Mouse (Mus musculus) stomach, postnatal 0 days (tissue): ENCODE measurements around the gene Cd5. TPM values are rescaled to one million over a fixed set of nuclear protein-coding genes. Genes with fewer than 3 reads are reported as not detected.

Experiments
- ATAC-seq: fragments of 200-750 bp; cut with Nextera tagmentation; 2 replicates; pipeline ENCODE4 v1.8.0; 2017; ENCODE audit not compliant: low FRiP score, low TSS enrichment
- DNase-seq: peaks from one replicate; pipeline ENCODE4 v3.0.0-alpha.2; 2016; ENCODE audit warnings: low spot score
- H3K27ac ChIP-seq: fragments of 300-500 bp; sonication (generic); replicated peaks from 2 replicates; pipeline ENCODE4 v1.5.1; 2014; ENCODE audit warnings: mild to moderate bottlenecking, control low read depth
- H3K27me3 ChIP-seq: fragments of 300-500 bp; sonication (generic); 2 replicates; pipeline ENCODE4 v1.6.1; 2014; ENCODE audit warnings: low read length; ENCODE audit not compliant: control insufficient read depth, insufficient read depth
- H3K36me3 ChIP-seq: fragments of 300-500 bp; sonication (generic); 2 replicates; pipeline ENCODE4 v1.6.1; 2014; ENCODE audit warnings: low read length, mixed read lengths; ENCODE audit not compliant: control insufficient read depth, insufficient read depth
- H3K4me1 ChIP-seq: fragments of 300-500 bp; sonication (generic); replicated peaks from 2 replicates; pipeline ENCODE4 v1.6.1; 2014; ENCODE audit warnings: antibody characterized with exemption; ENCODE audit not compliant: control insufficient read depth, insufficient read depth
- H3K4me2 ChIP-seq: fragments of 300-500 bp; sonication (generic); replicated peaks from 2 replicates; pipeline ENCODE4 v1.6.1; 2014; ENCODE audit warnings: low read depth, mild to moderate bottlenecking, control low read depth, moderate library complexity
- H3K4me3 ChIP-seq: fragments of 300-500 bp; sonication (generic); 2 replicates; pipeline ENCODE4 v1.5.1; 2014; ENCODE audit warnings: low read depth, low read length, control low read depth
- H3K9ac ChIP-seq: fragments of 300-500 bp; sonication (generic); 2 replicates; pipeline ENCODE4 v1.6.1; 2014; ENCODE audit warnings: mild to moderate bottlenecking, low read length, control low read depth, mixed read lengths
- H3K9me3 ChIP-seq: fragments of 300-500 bp; sonication (generic); 2 replicates; pipeline ENCODE4 v1.6.1; 2016; ENCODE audit warnings: low read length; ENCODE audit not compliant: control insufficient read depth
- CTCF ChIP-seq: IDR thresholded peaks from 2 replicates; pipeline ENCODE4 v1.5.1; 2016; ENCODE audit warnings: antibody characterized with exemption, low read depth, mild to moderate bottlenecking, moderate library complexity
- EP300 ChIP-seq: optimal IDR thresholded peaks from 2 replicates; pipeline ENCODE3; 2016; ENCODE audit warnings: antibody characterized with exemption
- WGBS: fragments of 180-500 bp; shearing (Covaris S2); extraction: QIAGEN DNeasy Blood & Tissue Kit; methylation state at CpG from one replicate; pipeline ENCODE4 v1.1.7; 2014; 5-methylcytosine and 5-hydroxymethylcytosine counted together
- polyA plus RNA-seq: library from polyadenylated mRNA; unstranded; fragments of >200 nt; fragmentation: Nextera tagmentation; extraction: Ambion mirVana; gene quantifications from 2 replicates; pipeline ENCODE4 v1.2.1, GENCODE M21; 2015

Gene Cd5
- polyA plus RNA-seq, 1 experiment from 2014 or later = 1.8 TPM

DNA sequence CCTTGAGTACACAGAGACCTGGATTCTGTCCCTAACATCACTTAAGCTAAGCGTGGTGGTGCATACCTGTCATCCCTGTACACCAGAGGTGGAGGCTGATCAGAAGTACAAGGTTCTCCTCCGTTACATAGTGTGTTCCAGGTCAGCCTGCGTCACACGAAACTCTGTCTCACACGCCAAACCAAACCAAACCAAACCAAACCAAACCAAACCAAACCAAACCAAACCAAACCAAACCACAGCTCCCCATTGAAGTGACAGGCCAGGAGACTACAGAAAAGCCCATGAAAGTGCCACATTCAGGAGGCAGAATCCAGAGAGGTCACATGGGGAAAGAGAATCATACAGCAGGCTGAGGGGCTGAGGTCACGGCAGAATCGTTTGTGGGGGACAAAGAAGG lies 33.2 kb upstream of the Cd5 start:
- TF ChIP-seq EP300 (no peak), CTCF (no peak)
- Histone ChIP-seq H3K4me3 (no peak overlapping the region), H3K4me2 (no peak overlapping the region), H3K27me3 (no peaks in the 10 kb centered on the region), H3K4me1 (no peaks in the 10 kb centered on the region), H3K9me3 (no peaks in the 10 kb centered on the region), H3K9ac (no peak overlapping the region), H3K27ac (no peak overlapping the region), H3K36me3 (no peaks in the 10 kb centered on the region)
- WGBS = 75% methylated on average over 7 of the region's 7 CpGs
- ATAC-seq (no peak), DNase-seq (no peak)

DNA sequence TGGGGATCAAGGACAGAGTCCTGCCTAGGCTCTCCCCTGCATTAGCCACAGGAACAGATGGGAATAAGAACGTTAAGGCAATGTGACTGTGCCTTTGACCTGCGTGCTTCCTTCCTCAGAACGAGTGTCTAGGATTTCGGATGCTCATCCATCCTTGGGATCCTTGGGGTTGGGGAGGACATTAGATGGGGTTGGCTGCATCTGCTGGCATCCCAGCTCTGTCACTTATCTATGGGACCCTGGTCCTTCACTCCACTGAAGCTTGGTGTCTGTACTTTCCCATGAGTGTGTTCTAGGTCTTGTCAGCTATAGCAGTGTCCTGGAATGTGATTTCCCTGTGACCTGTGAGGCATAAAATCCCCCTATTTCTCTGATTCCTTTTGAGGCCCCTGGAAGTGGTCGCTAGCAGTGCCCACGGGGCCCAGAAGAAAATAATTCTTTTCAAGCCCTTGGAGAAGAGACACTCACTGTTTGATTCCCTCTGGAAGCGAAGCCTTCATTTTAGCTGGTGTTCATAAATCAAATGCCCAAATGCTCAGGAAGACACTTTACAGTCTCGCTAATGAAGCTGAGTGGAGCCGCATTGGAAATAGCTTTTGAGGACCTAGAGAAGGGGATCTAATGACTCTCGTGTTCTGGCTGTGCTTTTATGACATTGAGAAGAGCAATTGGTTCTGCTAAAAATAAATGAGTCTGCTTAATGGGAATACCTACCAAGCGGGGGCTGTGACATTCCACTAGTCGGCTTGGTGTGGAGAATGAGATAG lies 30.8 kb upstream of the Cd5 start:
- WGBS = 66% methylated on average over 12 of the region's 12 CpGs
- no peak overlapping the region for H3K9ac ChIP-seq
- no peak overlapping the region for H3K27ac ChIP-seq
- H3K36me3 ChIP-seq = no peaks in the 10 kb centered on the region
- no peaks in the 10 kb centered on the region for H3K4me1 ChIP-seq
- no peaks in the 10 kb centered on the region for H3K9me3 ChIP-seq
- H3K27me3 ChIP-seq = no peaks in the 10 kb centered on the region
- no peak overlapping the region for H3K4me3 ChIP-seq
- TF ChIP-seq EP300 (no peak), CTCF (no peak)
- DNase-seq (no peak), ATAC-seq (no peak)
- H3K4me2 ChIP-seq = no peak overlapping the region

DNA sequence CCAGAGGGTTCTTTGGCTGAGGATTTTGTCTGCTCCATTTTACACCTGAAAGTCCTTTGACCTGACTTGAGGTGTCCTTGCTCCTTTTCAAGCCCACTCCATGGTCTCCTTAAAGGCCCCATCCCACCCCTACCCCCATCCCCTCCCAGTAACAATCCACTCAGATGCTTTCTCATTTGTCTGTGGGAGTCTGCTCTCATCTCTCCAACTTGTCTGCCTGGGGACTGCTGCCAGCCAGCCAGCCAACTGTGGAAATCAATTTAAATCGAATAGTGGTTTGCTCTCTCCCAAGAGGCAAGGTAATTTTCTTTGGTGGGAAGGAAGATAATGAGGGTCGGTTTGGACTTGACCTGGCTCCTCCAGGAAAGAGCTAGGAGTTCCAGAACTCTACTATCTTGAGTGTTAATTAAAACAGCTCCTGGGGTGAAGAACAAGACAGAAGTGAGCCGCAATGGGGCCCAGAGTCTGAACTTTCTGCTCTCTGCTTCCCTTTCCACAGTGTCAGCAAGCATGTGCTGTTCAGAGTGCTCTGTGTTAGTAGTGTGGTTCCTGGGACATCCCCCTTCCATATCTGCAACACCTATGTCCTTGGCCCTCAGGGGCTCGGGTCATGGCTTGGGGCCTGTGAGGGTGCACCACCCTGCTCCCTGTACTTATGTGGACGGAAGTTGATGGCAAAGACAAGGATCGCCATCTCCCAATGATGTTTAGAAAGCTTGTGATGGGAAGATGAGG lies 30.1 kb upstream of the Cd5 start:
- Histone ChIP-seq H3K27me3 (no peaks in the 10 kb centered on the region), H3K36me3 (no peaks in the 10 kb centered on the region), H3K9ac (no peak overlapping the region), H3K4me3 (no peak overlapping the region), H3K4me1 (no peaks in the 10 kb centered on the region), H3K4me2 (no peak overlapping the region), H3K27ac (no peak overlapping the region), H3K9me3 (no peaks in the 10 kb centered on the region)
- ATAC-seq (no peak), DNase-seq (no peak)
- TF ChIP-seq CTCF = no peak
- no peak for TF ChIP-seq EP300
- WGBS = 78% methylated on average over 6 of the region's 6 CpGs

DNA sequence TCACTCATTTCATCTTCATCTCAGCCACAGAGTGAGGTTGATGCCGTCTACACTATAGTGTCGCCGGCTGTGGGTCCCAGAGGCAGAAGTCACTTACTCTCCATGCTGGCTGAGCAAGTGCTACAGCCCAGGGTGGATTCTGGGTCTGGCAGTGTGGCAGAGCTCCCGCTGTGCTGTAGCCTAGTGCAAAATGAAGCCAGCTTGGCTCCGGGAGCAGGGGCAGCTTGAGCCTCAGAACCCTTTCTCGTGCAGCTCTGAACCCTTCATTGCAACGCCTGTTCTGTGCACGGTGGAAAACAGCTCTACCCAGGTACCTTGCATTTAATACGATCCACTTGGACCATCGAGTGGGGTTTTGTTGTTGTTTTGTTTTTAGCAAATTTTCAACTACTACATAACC lies 28.8 kb upstream of the Cd5 start:
- Histone ChIP-seq H3K4me3 (no peak overlapping the region), H3K36me3 (no peaks in the 10 kb centered on the region), H3K9ac (no peak overlapping the region), H3K4me1 (no peaks in the 10 kb centered on the region), H3K27me3 (no peaks in the 10 kb centered on the region), H3K9me3 (no peaks in the 10 kb centered on the region), H3K27ac (no peak overlapping the region), H3K4me2 (no peak overlapping the region)
- no peak for DNase-seq
- no peak for ATAC-seq
- TF ChIP-seq CTCF (no peak), EP300 (no peak)
- 88% methylated on average over 10 of the region's 10 CpGs for WGBS

DNA sequence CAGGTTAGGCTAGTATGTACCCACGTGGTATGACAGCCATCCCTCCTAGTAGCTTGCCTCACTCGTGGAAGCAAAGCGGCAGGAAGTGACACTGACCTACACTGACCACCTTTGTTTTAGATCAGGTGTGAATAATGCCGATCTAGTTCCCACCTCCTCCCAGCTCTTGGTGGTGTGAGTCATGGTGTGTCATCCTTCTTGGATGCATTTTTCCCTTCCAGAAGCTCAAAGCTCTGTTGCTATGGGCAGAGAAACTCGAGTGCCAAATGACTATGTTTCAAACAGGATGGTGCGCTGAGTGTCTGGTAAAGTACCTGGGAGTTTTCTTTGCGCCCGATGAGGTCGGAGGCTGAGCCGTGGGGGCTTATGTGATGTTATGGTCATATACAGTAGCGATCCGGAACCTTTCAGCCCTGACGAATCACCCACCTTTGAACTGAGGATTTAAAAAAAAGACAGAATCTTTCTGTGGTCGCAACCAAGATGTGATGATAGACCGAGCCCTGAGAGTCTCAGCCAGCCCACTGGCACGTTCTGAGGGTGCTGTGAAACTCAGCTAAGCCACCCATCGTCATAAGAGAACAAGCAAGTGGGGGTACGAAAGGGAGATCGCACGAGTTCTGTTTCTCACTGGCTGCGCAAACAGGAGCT lies 24.7 kb upstream of the Cd5 start:
- H3K36me3 ChIP-seq = no peaks in the 10 kb centered on the region
- no peak overlapping the region for H3K4me2 ChIP-seq
- H3K27me3 ChIP-seq = no peaks in the 10 kb centered on the region
- no peak overlapping the region for H3K27ac ChIP-seq
- no peak overlapping the region for H3K4me3 ChIP-seq
- TF ChIP-seq EP300 (no peak), CTCF (no peak)
- no peaks in the 10 kb centered on the region for H3K9me3 ChIP-seq
- H3K4me1 ChIP-seq = peaks cover 3% of the 10 kb centered on the region; the same call in 1 of the 2 replicates
- H3K9ac ChIP-seq = no peak overlapping the region
- 67% methylated on average over 21 of the region's 21 CpGs for WGBS
- DNase-seq (no peak), ATAC-seq (no peak)

DNA sequence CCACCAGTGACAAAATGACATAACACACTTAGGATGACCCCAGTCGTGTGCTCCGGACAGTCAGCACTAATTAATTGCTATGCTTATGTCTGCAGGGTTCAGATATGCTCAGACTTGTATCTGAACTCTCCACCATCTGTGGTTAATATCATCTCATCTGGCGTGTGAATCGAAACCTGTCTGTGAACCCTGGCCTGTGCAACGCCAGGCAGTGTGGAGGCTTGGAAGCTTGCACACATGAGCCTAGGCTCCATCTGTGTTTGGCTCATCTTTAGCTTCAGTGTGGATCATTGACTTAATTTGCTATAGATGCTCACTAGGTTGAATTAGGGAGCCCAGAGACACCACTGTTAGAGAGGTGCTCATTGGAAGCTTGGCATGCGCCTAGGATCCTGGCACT lies 23.7 kb upstream of the Cd5 start:
- WGBS = 63% methylated on average over 6 of the region's 6 CpGs
- no peak overlapping the region for H3K4me2 ChIP-seq
- TF ChIP-seq EP300 = no peak
- no peak for TF ChIP-seq CTCF

More for the DNA sequence above, 23.7 kb upstream of the Cd5 start:
- Histone ChIP-seq H3K9me3 (no peaks in the 10 kb centered on the region), H3K9ac (no peak overlapping the region), H3K27me3 (no peaks in the 10 kb centered on the region), H3K36me3 (no peaks in the 10 kb centered on the region), H3K27ac (no peak overlapping the region), H3K4me3 (no peak overlapping the region), H3K4me1 (peaks cover 3% of the 10 kb centered on the region; the same call in 1 of the 2 replicates)
- ATAC-seq (no peak), DNase-seq (no peak)
